Mouse (Mus musculus): ENCODE data around the gene Erich2. TPM values are rescaled to one million over a fixed set of nuclear protein-coding genes. Genes with fewer than 3 reads are reported as not detected.

Erich2 gene
- polyA plus RNA-seq, 1 experiment from 2014 or later, result 1.9 TPM

Other genes with a start within 250 kb of the Erich2 start
- gene Sp5, start 33.9 kb upstream of the Erich2 start, polyA plus RNA-seq (2016; fragmentation: Nextera tagmentation; extraction: Ambion mirVana), result 2.2 and 5.3 TPM in 2 replicates
- 1.8 and 8.5 TPM in 2 replicates for gene Gad1, start 44.3 kb downstream of the Erich2 start, polyA plus RNA-seq (2016; fragmentation: Nextera tagmentation; extraction: Ambion mirVana)
- gene Gorasp2, start 152.8 kb downstream of the Erich2 start, polyA plus RNA-seq (2016; fragmentation: Nextera tagmentation; extraction: Ambion mirVana), result 156 and 159 TPM in 2 replicates
- gene Gm26558, start 153.3 kb downstream of the Erich2 start, polyA plus RNA-seq (2016; fragmentation: Nextera tagmentation; extraction: Ambion mirVana), result 2.7 and 3.2 TPM in 2 replicates